7 mouse cellular contexts compared by ENCODE assay signal in genomic region chr5:35894295-35895047, GRCm38 (mm10). TPM values are rescaled to one million over a fixed set of nuclear protein-coding genes. Genes with fewer than 3 reads are reported as not detected.
DNase-seq lines count a peak whose midpoint lies in the region; ATAC-seq and TF ChIP-seq lines count a peak whose summit lies in the region.

No protein-coding gene starts in this region.

- H3K27ac ChIP-seq in intestine, embryonic 16.5 days (ENCODE audit: low read length) = peak overlapping the region; percentile 78
- H3K27ac ChIP-seq in stomach, embryonic 16.5 days (ENCODE audit: low read length) = peak overlapping the region; percentile 84

- 7% methylated on average over 30 of the region's 30 CpGs for WGBS in intestine, embryonic 16.5 days
- 7% methylated on average over 30 of the region's 30 CpGs for whole genome bisulfite sequencing in stomach, embryonic 16.5 days

- H3K4me2 ChIP-seq in intestine, embryonic 16.5 days (ENCODE audit: low read depth, low read length) = peak overlapping the region; percentile 78
- H3K4me2 ChIP-seq in stomach, embryonic 16.5 days (ENCODE audit: low read depth, low read length) = peak overlapping the region; percentile 80

- H3K9ac ChIP-seq in intestine, embryonic 16.5 days (ENCODE audit: low read depth, low read length) = peak overlapping the region; percentile 86
- H3K9ac ChIP-seq in stomach, embryonic 16.5 days (ENCODE audit: low read length) = peak overlapping the region; percentile 96

- H3K9me3 ChIP-seq in E14TG2a.4 (ENCODE audit: low read length) = no peaks in the 10 kb centered on the region
- H3K9me3 ChIP-seq in intestine, embryonic 16.5 days (ENCODE audit: control insufficient read depth, low read length) = no peaks in the 10 kb centered on the region
- no peaks in the 10 kb centered on the region for H3K9me3 ChIP-seq in stomach, embryonic 16.5 days (replicated peaks; ENCODE audit: control insufficient read depth, low read length)

- ATAC-seq in intestine, embryonic 16.5 days = no peak
- no peak for ATAC-seq in stomach, embryonic 16.5 days (ENCODE audit: insufficient read depth, low FRiP score)

- peaks cover 51% of the 10 kb centered on the region for H3K27me3 ChIP-seq in E14TG2a.4 (ENCODE audit: insufficient read depth, low read length)
- H3K27me3 ChIP-seq in intestine, embryonic 16.5 days (replicated peaks; ENCODE audit: control insufficient read depth, insufficient read depth, low read length) = no peaks in the 10 kb centered on the region
- H3K27me3 ChIP-seq in stomach, embryonic 16.5 days (ENCODE audit: control insufficient read depth, insufficient read depth, low read length) = no peaks in the 10 kb centered on the region

- no peak for TF ChIP-seq CTCF in E14TG2a.4 (conservative IDR thresholded peaks at IDR 0.05; ENCODE audit: low read length)

- DNase-seq in adrenal gland, postnatal 36 days = peak; percentile 32 to 46
- peak; percentile 52 for DNase-seq in gastrocnemius, postnatal 25 days
- peak; percentile 40 to 44 for DNase-seq in lung, adult 18-20 months
- DNase-seq in right cerebral cortex, postnatal 25 days = no peak

- peaks cover 28% of the 10 kb centered on the region for H3K4me1 ChIP-seq in E14TG2a.4 (replicated peaks; ENCODE audit: low read depth, low read length)
- H3K4me1 ChIP-seq in intestine, embryonic 16.5 days (ENCODE audit: control insufficient read depth, insufficient read depth, low read length) = peaks cover 18% of the 10 kb centered on the region
- H3K4me1 ChIP-seq in stomach, embryonic 16.5 days (ENCODE audit: control insufficient read depth, insufficient read depth, low read length) = peaks cover 15% of the 10 kb centered on the region

- H3K36me3 ChIP-seq in E14TG2a.4 (ENCODE audit: insufficient read depth, low read length) = no peaks in the 10 kb centered on the region
- no peaks in the 10 kb centered on the region for H3K36me3 ChIP-seq in intestine, embryonic 16.5 days (ENCODE audit: control insufficient read depth, insufficient read depth, low read length)
- no peaks in the 10 kb centered on the region for H3K36me3 ChIP-seq in stomach, embryonic 16.5 days (ENCODE audit: control insufficient read depth, insufficient read depth, low read length)

- H3K4me3 ChIP-seq in E14TG2a.4 (replicated peaks; ENCODE audit: low read length) = peak overlapping the region; percentile 87
- H3K4me3 ChIP-seq in intestine, embryonic 16.5 days (ENCODE audit: low read length) = peak overlapping the region; percentile 89
- H3K4me3 ChIP-seq in stomach, embryonic 16.5 days (replicated peaks; ENCODE audit: low read length) = peak overlapping the region; percentile 81

RNA-seq across cellular contexts. Expression of gene Afap1, which starts 1.4 kb away (rescaled TPM):
- total RNA-seq in adrenal gland, postnatal 36 days (2021) = 10 to 100 TPM; 21.1 to 25.9 TPM
- total RNA-seq in gastrocnemius, postnatal 25 days (2021) = 1 to 10 TPM; 7.8 to 8.1 TPM
- 12.6 and 13.3 TPM in 2 replicates for polyA plus RNA-seq in intestine, embryonic 16.5 days (2015; fragmentation: Nextera tagmentation; extraction: Ambion mirVana)
- 19.2 and 20.4 TPM in 2 replicates for polyA plus RNA-seq in stomach, embryonic 16.5 days (2015; fragmentation: Nextera tagmentation; extraction: Ambion mirVana)
